Mouse (Mus musculus) testis, adult 2 months (tissue): ENCODE measurements around the gene Bcl7a.

Experiments
- CTCF ChIP-seq: fragments of 200-500 bp; IDR thresholded peaks from 2 replicates; pipeline ENCODE4 v1.5.1; 2012; ENCODE audit warnings: low read depth, mild to moderate bottlenecking, inconsistent platforms, low read length, moderate library complexity; ENCODE audit not compliant: control insufficient read depth, insufficient read depth, insufficient replicate concordance
- POLR2A ChIP-seq: fragments of 200-500 bp; IDR thresholded peaks from 2 replicates; pipeline ENCODE4 v1.6.1; 2012; ENCODE audit warnings: low read depth, mild to moderate bottlenecking, inconsistent platforms, low read length, moderate library complexity; ENCODE audit not compliant: control insufficient read depth

DNA sequence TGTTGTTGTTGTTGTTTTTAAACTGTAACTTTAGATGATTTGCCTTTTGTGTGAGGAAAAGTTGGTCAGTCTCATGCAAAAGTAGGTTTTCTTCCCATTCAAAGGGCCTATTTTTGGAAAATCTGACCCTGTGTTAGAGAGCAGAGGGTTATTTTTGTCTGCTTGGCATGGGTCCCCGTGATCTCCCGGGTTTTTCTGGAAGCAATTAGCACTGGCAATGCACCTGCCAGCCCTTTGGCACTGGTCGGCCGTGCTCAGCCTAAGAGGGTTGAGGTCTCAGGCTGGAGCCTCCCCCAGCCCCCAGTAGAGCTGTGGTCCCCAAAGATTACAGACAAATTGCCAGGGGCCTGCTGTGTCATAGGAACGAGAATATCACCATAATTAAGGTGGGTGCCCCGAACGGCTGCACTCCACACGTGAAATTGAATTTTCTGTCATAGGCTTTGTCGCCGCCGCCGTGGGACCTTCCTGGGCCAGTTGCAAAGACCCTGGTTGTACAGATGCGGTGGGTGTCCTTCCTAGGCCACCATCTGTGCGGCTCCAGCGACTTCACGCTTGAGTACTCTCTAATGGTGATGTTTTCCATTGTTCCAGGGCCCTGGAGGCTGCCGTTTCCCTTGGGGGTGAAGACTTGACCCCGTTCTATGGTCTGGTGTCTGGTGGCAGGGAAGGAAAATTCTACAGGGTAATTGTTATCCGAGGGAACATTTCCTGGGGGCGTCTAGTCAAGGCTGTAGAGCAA lies 41.7 kb upstream of the Bcl7a start:
- TF ChIP-seq CTCF (no peak), POLR2A (no peak)
